Mouse (Mus musculus) thymus, adult 2 months (tissue): Measurements from ENCODE around the gene Ufc1.

Experiments used
- CTCF ChIP-seq: fragments of 200-500 bp; IDR thresholded peaks from 2 replicates; pipeline ENCODE4 v1.5.1; 2012; ENCODE audit warnings: mild to moderate bottlenecking, control low read depth, low read length, moderate library complexity, borderline replicate concordance; ENCODE audit not compliant: control insufficient read depth, poor library complexity, insufficient read depth; ENCODE audit errors: extremely low read depth
- POLR2A ChIP-seq: fragments of 200-500 bp; IDR thresholded peaks from 2 replicates; pipeline ENCODE4 v1.6.1; 2012; ENCODE audit warnings: mild to moderate bottlenecking, low read length, control low read depth, moderate library complexity; ENCODE audit not compliant: control insufficient read depth, poor library complexity, insufficient read depth; ENCODE audit errors: extremely low read depth

- TF ChIP-seq POLR2A = no peak
- TF ChIP-seq CTCF = no peak
Observed at GRCm38 (mm10) chr1:171252415-171252814, 42.4 kb downstream of the Ufc1 start.
